Mouse (Mus musculus) kidney, embryonic 16.5 days (tissue): Measurements from ENCODE around the gene Nap1l4. TPM values are rescaled to one million over a fixed set of nuclear protein-coding genes. Genes with fewer than 3 reads are reported as not detected.
"Not testable (repeated sequence)": the region's sequence is repeated elsewhere in the genome, so short reads cannot be mapped to it uniquely, and the experiment has no call there.

Experiments
- ATAC-seq: fragments of 200-750 bp; cut with Nextera tagmentation; 2 replicates; pipeline ENCODE4 v1.8.0; 2017; ENCODE audit warnings: moderate TSS enrichment; ENCODE audit not compliant: low FRiP score, low TSS enrichment
- H3K27ac ChIP-seq: fragments of 300-500 bp; sonication (generic); 2 replicates; pipeline ENCODE4 v1.5.1; 2014; ENCODE audit warnings: low read length
- H3K27me3 ChIP-seq: fragments of 300-500 bp; sonication (generic); 2 replicates; pipeline ENCODE4 v1.6.1; 2014; ENCODE audit warnings: low read length, control low read depth, mixed read lengths; ENCODE audit not compliant: insufficient read depth
- H3K36me3 ChIP-seq: fragments of 300-500 bp; sonication (generic); 2 replicates; pipeline ENCODE4 v1.6.1; 2014; ENCODE audit warnings: low read length, control low read depth, mixed read lengths; ENCODE audit not compliant: insufficient read depth
- H3K4me1 ChIP-seq: fragments of 300-500 bp; sonication (generic); 2 replicates; pipeline ENCODE4 v1.6.1; 2014; ENCODE audit warnings: low read length, control low read depth, mixed read lengths; ENCODE audit not compliant: insufficient read depth
- H3K4me2 ChIP-seq: fragments of 300-500 bp; sonication (generic); replicated peaks from 2 replicates; pipeline ENCODE4 v1.6.1; 2014; ENCODE audit warnings: low read depth, low read length
- H3K4me3 ChIP-seq: fragments of 300-500 bp; sonication (generic); 2 replicates; pipeline ENCODE4 v1.5.1; 2014; ENCODE audit warnings: mild to moderate bottlenecking, low read length
- H3K9ac ChIP-seq: fragments of 300-500 bp; sonication (generic); replicated peaks from 2 replicates; pipeline ENCODE4 v1.6.1; 2014; ENCODE audit warnings: low read length
- H3K9me3 ChIP-seq: fragments of 300-500 bp; sonication (generic); 2 replicates; pipeline ENCODE4 v1.6.1; 2016; ENCODE audit warnings: low read length, control low read depth
- WGBS: fragments of 180-500 bp; shearing (Covaris S2); extraction: QIAGEN DNeasy Blood & Tissue Kit; methylation state at CpG from one replicate; pipeline ENCODE4 v1.1.7; 2014; 5-methylcytosine and 5-hydroxymethylcytosine counted together
- polyA plus RNA-seq: library from polyadenylated mRNA; unstranded; fragments of >200 nt; fragmentation: Nextera tagmentation; extraction: Ambion mirVana; gene quantifications from 2 replicates; pipeline ENCODE4 v1.2.1, GENCODE M21; 2015

Nap1l4 gene
- polyA plus RNA-seq, 1 experiment from 2014 or later = 291 TPM

GRCm38 (mm10) chr7:143563787-143564186 lies 14.9 kb upstream of the Nap1l4 start:
- ATAC-seq = no peak
- Histone ChIP-seq H3K36me3 (peaks cover 78% of the 10 kb centered on the region), H3K9me3 (no peaks in the 10 kb centered on the region), H3K4me1 (no peaks in the 10 kb centered on the region), H3K27me3 (no peaks in the 10 kb centered on the region), H3K9ac (no peak overlapping the region), H3K4me3 (no peak overlapping the region), H3K27ac (no peak overlapping the region), H3K4me2 (no peak overlapping the region)
- WGBS = 89% methylated on average over 5 of the region's 5 CpGs

DNA sequence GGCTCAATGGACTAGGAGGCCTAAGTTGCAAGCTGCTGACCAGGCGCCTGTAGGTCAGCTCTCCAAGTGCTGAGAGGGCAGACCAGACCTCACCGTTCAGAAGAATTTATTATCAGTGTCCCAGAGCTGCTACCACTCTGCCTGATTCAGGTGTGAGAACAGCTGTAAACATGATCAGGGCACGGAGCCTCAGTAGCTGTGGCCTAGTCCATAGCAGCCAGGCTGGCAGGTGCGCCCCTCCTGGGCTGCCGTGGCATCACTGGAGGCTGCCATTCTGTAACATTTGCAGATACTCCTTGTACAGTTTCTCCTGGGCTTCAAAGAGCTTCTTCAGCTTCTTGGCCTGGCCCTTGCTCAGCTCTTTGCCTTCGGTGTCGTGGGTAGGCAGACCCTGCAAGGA lies 8.7 kb upstream of the Nap1l4 start:
- Histone ChIP-seq H3K4me1 (no peaks in the 10 kb centered on the region), H3K4me3 (no peak overlapping the region), H3K9me3 (no peaks in the 10 kb centered on the region), H3K4me2 (no peak overlapping the region), H3K36me3 (peaks cover 67% of the 10 kb centered on the region), H3K27me3 (no peaks in the 10 kb centered on the region), H3K9ac (no peak overlapping the region), H3K27ac (no peak overlapping the region)
- no peak for ATAC-seq
- 93% methylated on average over 7 of the region's 7 CpGs for WGBS

- ATAC-seq = no peak
- H3K9ac ChIP-seq = no peak overlapping the region; the same call in 1 of the 2 replicates
- H3K9me3 ChIP-seq = no peaks in the 10 kb centered on the region
- H3K4me1 ChIP-seq = no peaks in the 10 kb centered on the region
- H3K4me2 ChIP-seq = no peak overlapping the region
- 82% methylated on average over 8 of the region's 8 CpGs for WGBS
- H3K27me3 ChIP-seq = no peaks in the 10 kb centered on the region
- no peak overlapping the region for H3K4me3 ChIP-seq
- H3K27ac ChIP-seq = no peak overlapping the region
- peaks cover 65% of the 10 kb centered on the region for H3K36me3 ChIP-seq
Observed at GRCm38 (mm10) chr7:143556964-143557610, 8.2 kb upstream of the Nap1l4 start.

- 26% methylated on average over 2 of the region's 2 CpGs for WGBS
- H3K36me3 ChIP-seq = 0 out of 2 replicates have a peak, but pooled peaks cover 4% of the 10 kb centered on the region
- peak overlapping the region; percentile 82 for H3K4me3 ChIP-seq
- peak overlapping the region; percentile 85 for H3K9ac ChIP-seq
- no peaks in the 10 kb centered on the region for H3K27me3 ChIP-seq
- ATAC-seq = peak; percentile 24
- H3K4me1 ChIP-seq = peaks cover 25% of the 10 kb centered on the region
- peak overlapping the region; percentile 98 for H3K27ac ChIP-seq
- H3K4me2 ChIP-seq = peak overlapping the region; percentile 94
- no peaks in the 10 kb centered on the region for H3K9me3 ChIP-seq
Observed at GRCm38 (mm10) chr7:143549588-143550220, 798 bp upstream of the Nap1l4 start.

GRCm38 (mm10) chr7:143548231-143548961 lies 510 bp downstream of the Nap1l4 start:
- H3K4me3 ChIP-seq = peak overlapping the region; percentile 82
- no peaks in the 10 kb centered on the region for H3K27me3 ChIP-seq
- ATAC-seq = peak; percentile 81
- WGBS = under 1% methylated on average over 52 of the region's 63 CpGs
- H3K36me3 ChIP-seq = no peaks in the 10 kb centered on the region
- peak overlapping the region; percentile 98 for H3K27ac ChIP-seq
- H3K4me1 ChIP-seq = peaks cover 30% of the 10 kb centered on the region
- peak overlapping the region; percentile 84 for H3K4me2 ChIP-seq
- H3K9ac ChIP-seq = peak overlapping the region; percentile 95
- H3K9me3 ChIP-seq = no peaks in the 10 kb centered on the region

- WGBS = 56% methylated on average over 2 of the region's 2 CpGs
- H3K4me3 ChIP-seq = no peak overlapping the region
- H3K27me3 ChIP-seq = no peaks in the 10 kb centered on the region
- 0 out of 2 replicates have a peak overlapping the region, but pooled peaks have one; percentile 24 for H3K9ac ChIP-seq
- H3K4me2 ChIP-seq = no peak overlapping the region
- H3K4me1 ChIP-seq = peaks cover 30% of the 10 kb centered on the region
- no peaks in the 10 kb centered on the region for H3K36me3 ChIP-seq
- no peak for ATAC-seq
- no peaks in the 10 kb centered on the region for H3K9me3 ChIP-seq
- no peak overlapping the region for H3K27ac ChIP-seq
Observed at GRCm38 (mm10) chr7:143546554-143546953, 2.4 kb downstream of the Nap1l4 start.

GRCm38 (mm10) chr7:143544368-143544767 lies 4.5 kb downstream of the Nap1l4 start:
- no peak overlapping the region for H3K4me3 ChIP-seq
- H3K27me3 ChIP-seq = no peaks in the 10 kb centered on the region
- ATAC-seq = no peak
- no peaks in the 10 kb centered on the region for H3K9me3 ChIP-seq
- no peak overlapping the region for H3K4me2 ChIP-seq
- peaks cover 30% of the 10 kb centered on the region for H3K4me1 ChIP-seq
- 92% methylated on average over 2 of the region's 2 CpGs for WGBS
- H3K27ac ChIP-seq = no peak overlapping the region
- peaks cover 5% of the 10 kb centered on the region; the same call in 1 of the 2 replicates for H3K36me3 ChIP-seq
- no peak overlapping the region for H3K9ac ChIP-seq

DNA sequence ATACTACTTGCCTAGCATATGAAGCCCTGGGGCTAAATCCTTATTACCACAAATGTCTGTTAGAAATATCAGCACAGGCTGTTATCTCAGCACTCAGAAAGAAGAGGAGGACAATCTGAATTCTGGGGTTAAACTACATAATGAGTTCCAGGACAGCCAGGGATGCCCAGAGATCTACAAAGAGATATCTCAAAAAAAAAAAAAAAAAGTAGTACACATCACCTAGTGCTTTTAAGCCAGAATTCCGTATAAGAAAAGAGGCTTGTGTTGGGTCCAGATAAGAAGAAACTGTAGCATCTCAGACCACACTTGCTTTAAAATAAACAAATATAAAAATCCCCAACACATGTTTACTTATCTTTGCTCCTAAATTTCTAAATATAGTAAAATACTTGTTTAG lies 10.2 kb downstream of the Nap1l4 start:
- H3K4me1 ChIP-seq = no peaks in the 10 kb centered on the region; the same call in 1 of the 2 replicates
- no peaks in the 10 kb centered on the region for H3K9me3 ChIP-seq
- 65% methylated on average over 1 of the region's 1 CpGs for WGBS
- peaks cover 45% of the 10 kb centered on the region for H3K36me3 ChIP-seq
- no peak overlapping the region for H3K4me3 ChIP-seq
- no peak overlapping the region for H3K27ac ChIP-seq
- no peak for ATAC-seq
- H3K4me2 ChIP-seq = no peak overlapping the region
- H3K27me3 ChIP-seq = no peaks in the 10 kb centered on the region
- no peak overlapping the region for H3K9ac ChIP-seq

DNA sequence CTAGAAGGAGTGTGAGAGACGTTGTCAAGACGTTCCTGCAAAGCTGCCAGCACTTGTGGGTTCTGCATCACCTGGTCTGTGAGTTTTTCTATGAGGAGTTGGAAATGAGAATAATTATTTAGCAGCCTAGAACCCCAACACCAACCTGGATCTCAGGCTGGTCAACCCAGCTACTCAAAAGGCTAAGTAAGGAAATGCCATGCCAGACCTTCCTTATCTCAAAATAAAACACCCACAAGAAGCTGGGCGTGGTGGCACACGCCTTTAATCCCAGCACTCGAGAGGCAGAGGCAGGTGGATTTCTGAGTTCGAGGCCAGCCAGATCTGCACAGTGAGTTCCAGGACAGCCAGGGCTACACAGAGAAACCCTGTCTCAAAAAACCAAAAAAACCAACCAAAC lies 10.7 kb downstream of the Nap1l4 start:
- not testable (repeated sequence) for H3K4me2 ChIP-seq, H3K4me1 ChIP-seq, ATAC-seq, H3K4me3 ChIP-seq, H3K9ac ChIP-seq, H3K27me3 ChIP-seq, H3K9me3 ChIP-seq, H3K27ac ChIP-seq
- 93% methylated on average over 6 of the region's 6 CpGs for WGBS
- peaks cover 49% of the 10 kb centered on the region for H3K36me3 ChIP-seq

- ATAC-seq = no peak
- no peaks in the 10 kb centered on the region for H3K9me3 ChIP-seq
- H3K4me2 ChIP-seq = no peak overlapping the region
- no peak overlapping the region for H3K27ac ChIP-seq
- WGBS = 90% methylated on average over 3 of the region's 3 CpGs
- no peaks in the 10 kb centered on the region for H3K27me3 ChIP-seq
- no peak overlapping the region for H3K9ac ChIP-seq
- peaks cover 63% of the 10 kb centered on the region for H3K36me3 ChIP-seq
- no peak overlapping the region for H3K4me3 ChIP-seq
- H3K4me1 ChIP-seq = no peaks in the 10 kb centered on the region
Observed at GRCm38 (mm10) chr7:143536251-143536650, 12.7 kb downstream of the Nap1l4 start.
